Mouse (Mus musculus): ENCODE data around the gene Theg.

GRCm38 (mm10) chr10:79534426-79534825 is 52.7 kb downstream of the Theg start:
- TF ChIP-seq CTCF (IDR thresholded peaks at IDR 0.05; ENCODE audit: low read depth) (no peak), EP300 (IDR thresholded peaks at IDR 0.05; ENCODE audit: low read depth) (no peak)

All from liver, postnatal 0 days (tissue).